Comparison of ENCODE assay signal across 12 mouse cellular contexts in genomic region chr4:118229035-118229770, GRCm38 (mm10). TPM values are rescaled to one million over a fixed set of nuclear protein-coding genes. Genes with fewer than 3 reads are reported as not detected.
DNase-seq lines count a peak whose midpoint lies in the region; ATAC-seq and TF ChIP-seq lines count a peak whose summit lies in the region.
"Had no signal": no experiment of that assay in that cellular context is flagged by ENCODE, and none has a peak within 500 bp of the region (broad histone marks: within the 10 kb centered on the region; RNA-seq: fewer than 3 reads in every experiment).

No protein-coding gene starts in this region.

- no peak overlapping the region for H3K4me3 ChIP-seq in limb, embryonic 13.5 days
- H3K4me3 ChIP-seq in limb, embryonic 10.5 days = no peak overlapping the region
- peak overlapping the region; percentile 55 for H3K4me3 ChIP-seq in E14TG2a.4 (replicated peaks; ENCODE audit: low read length)
- no peak overlapping the region for H3K4me3 ChIP-seq in embryonic facial prominence, embryonic 13.5 days
- H3K4me3 ChIP-seq: megakaryocyte, embryonic 14.5 days had no signal

- WGBS in limb, embryonic 13.5 days = 74% methylated on average over 6 of the region's 6 CpGs
- 83% methylated on average over 6 of the region's 6 CpGs for WGBS in limb, embryonic 10.5 days
- WGBS in embryonic facial prominence, embryonic 13.5 days = 55% methylated on average over 6 of the region's 6 CpGs

- no peak overlapping the region for H3K4me2 ChIP-seq in limb, embryonic 13.5 days (replicated peaks)
- H3K4me2 ChIP-seq in embryonic facial prominence, embryonic 13.5 days = no peak overlapping the region

- peaks cover 100% of the 10 kb centered on the region for H3K36me3 ChIP-seq in limb, embryonic 13.5 days
- peaks cover 100% of the 10 kb centered on the region for H3K36me3 ChIP-seq in limb, embryonic 10.5 days
- H3K36me3 ChIP-seq in E14TG2a.4 (ENCODE audit: insufficient read depth, low read length) = peaks cover 91% of the 10 kb centered on the region
- H3K36me3 ChIP-seq in embryonic facial prominence, embryonic 13.5 days = peaks cover 99% of the 10 kb centered on the region

- no peak for DNase-seq in limb, embryonic 10.5 days (ENCODE audit: low spot score)
- peak; percentile 72 for DNase-seq in lung, postnatal 10 days
- DNase-seq in yolk sac, embryonic 10.5 days (ENCODE audit: low spot score) = no peak
- DNase-seq in adipocyte (ENCODE audit: low spot score) = no peak
- DNase-seq in spleen, postnatal 36 days (ENCODE audit: low spot score in 2 of 2) = no peak
- DNase-seq: kidney, adult 8-10 months; thymus, postnatal 14 days had no signal

- no peaks in the 10 kb centered on the region for H3K9me3 ChIP-seq in limb, embryonic 13.5 days
- H3K9me3 ChIP-seq in limb, embryonic 10.5 days (replicated peaks) = no peaks in the 10 kb centered on the region
- H3K9me3 ChIP-seq in E14TG2a.4 (ENCODE audit: low read length) = no peaks in the 10 kb centered on the region
- H3K9me3 ChIP-seq in embryonic facial prominence, embryonic 13.5 days = no peaks in the 10 kb centered on the region
- H3K9me3 ChIP-seq: megakaryocyte, embryonic 14.5 days had no signal

- TF ChIP-seq CTCF in E14TG2a.4 (conservative IDR thresholded peaks at IDR 0.05; ENCODE audit: low read length) = no peak

- no peaks in the 10 kb centered on the region for H3K27me3 ChIP-seq in limb, embryonic 13.5 days
- H3K27me3 ChIP-seq in limb, embryonic 10.5 days (ENCODE audit: low read depth, poor library complexity, severe bottlenecking) = no peaks in the 10 kb centered on the region
- H3K27me3 ChIP-seq in E14TG2a.4 (ENCODE audit: insufficient read depth, low read length) = no peaks in the 10 kb centered on the region
- H3K27me3 ChIP-seq in embryonic facial prominence, embryonic 13.5 days = no peaks in the 10 kb centered on the region

- ATAC-seq in limb, embryonic 13.5 days (ENCODE audit: low FRiP score, low read depth) = peak; percentile 29; the same call in 1 of the 2 replicates
- no peak for ATAC-seq in embryonic facial prominence, embryonic 13.5 days (ENCODE audit: insufficient number of reproducible peaks, insufficient read depth, low FRiP score, low TSS enrichment, low read depth)
- ATAC-seq: forebrain, embryonic 14.5 days had no signal

- H3K27ac ChIP-seq in limb, embryonic 13.5 days = no peak overlapping the region; the same call in 1 of the 2 replicates
- H3K27ac ChIP-seq in limb, embryonic 10.5 days = no peak overlapping the region
- H3K27ac ChIP-seq in embryonic facial prominence, embryonic 13.5 days = peak overlapping the region; percentile 57

- no peak overlapping the region for H3K9ac ChIP-seq in limb, embryonic 13.5 days
- H3K9ac ChIP-seq in embryonic facial prominence, embryonic 13.5 days = no peak overlapping the region

- H3K4me1 ChIP-seq in limb, embryonic 13.5 days = no peaks in the 10 kb centered on the region
- peaks cover 9% of the 10 kb centered on the region; the same call in 1 of the 2 replicates for H3K4me1 ChIP-seq in limb, embryonic 10.5 days
- peaks cover 100% of the 10 kb centered on the region for H3K4me1 ChIP-seq in E14TG2a.4 (replicated peaks; ENCODE audit: low read depth, low read length)
- peaks cover 13% of the 10 kb centered on the region for H3K4me1 ChIP-seq in embryonic facial prominence, embryonic 13.5 days
- H3K4me1 ChIP-seq: megakaryocyte, embryonic 14.5 days had no signal

RNA-seq across cellular contexts. Expression of gene Kdm4a, which starts 49.4 kb away (rescaled TPM):
- polyA plus RNA-seq in limb, embryonic 13.5 days (2015; fragmentation: Nextera tagmentation; extraction: Ambion mirVana) = 51.8 TPM in 2 replicates
- 33.7 and 42.7 TPM in 2 replicates for polyA plus RNA-seq in limb, embryonic 10.5 days (2016; fragmentation: Nextera tagmentation; extraction: Ambion mirVana)
- polyA plus RNA-seq in embryonic facial prominence, embryonic 13.5 days (2015; fragmentation: Nextera tagmentation; extraction: Ambion mirVana) = 55.0 and 56.9 TPM in 2 replicates
